Mouse (Mus musculus) CD8-positive naive resting alpha-beta T cell, adult 2 months (primary cell): ENCODE results near the gene Phf10.
"Not testable (repeated sequence)": the region's sequence is repeated elsewhere in the genome, so short reads cannot be mapped to it uniquely, and the experiment has no call there.

Experiments
- DNase-seq, 2 experiments: peaks; one replicate each; pipeline ENCODE4 v3.0.0; 2022; ENCODE audit warnings: low read depth in 2 of 2, low spot score in 2 of 2

The Phf10 gene

GRCm38 (mm10) chr17:14960951-14961556 is at the start of gene Phf10:
Gene Phf10 (minus strand): TSS chr17:14961273.
- DNase-seq, result peak; percentile 9 to 11

GRCm38 (mm10) chr17:15009706-15010413 is 48.8 kb upstream of the Phf10 start, which contains the start of gene Gm3435:
Gene Gm3435 (plus strand): TSS chr17:15010176.
- DNase-seq, result not testable (repeated sequence)

- not testable (repeated sequence) for DNase-seq
Measured at GRCm38 (mm10) chr17:15009088-15009487, 48.0 kb upstream of the Phf10 start.

- DNase-seq, result not testable (repeated sequence)
Measured at GRCm38 (mm10) chr17:15000047-15000446, 39.0 kb upstream of the Phf10 start.

- DNase-seq, result not testable (repeated sequence)
Measured at GRCm38 (mm10) chr17:14994140-14994539, 33.1 kb upstream of the Phf10 start.

GRCm38 (mm10) chr17:14993139-14993832 is 32.2 kb upstream of the Phf10 start:
- not testable (repeated sequence) for DNase-seq

GRCm38 (mm10) chr17:14992522-14993138 is 31.6 kb upstream of the Phf10 start:
- not testable (repeated sequence) for DNase-seq

- DNase-seq, result not testable (repeated sequence)
Measured at GRCm38 (mm10) chr17:14990116-14990702, 29.1 kb upstream of the Phf10 start.

- DNase-seq, result not testable (repeated sequence)
Measured at GRCm38 (mm10) chr17:14978362-14979038, 17.4 kb upstream of the Phf10 start, which contains the start of the genes 9030025P20Rik and Gm3417. Gene 9030025P20Rik (plus strand): TSS chr17:14978468. Gene Gm3417 (minus strand): TSS chr17:14978790.

GRCm38 (mm10) chr17:14977718-14978361 is 16.8 kb upstream of the Phf10 start:
- DNase-seq, result not testable (repeated sequence)

GRCm38 (mm10) chr17:14968373-14968913 is 7.4 kb upstream of the Phf10 start:
- DNase-seq, result not testable (repeated sequence)

- DNase-seq, result not testable (repeated sequence)
Measured at GRCm38 (mm10) chr17:14961557-14962154, 583 bp upstream of the Phf10 start.

- peak in 1 of 2 experiments; percentile 6 for DNase-seq
Measured at GRCm38 (mm10) chr17:14960520-14960919, 553 bp downstream of the Phf10 start.

- DNase-seq, result no peak
Measured at GRCm38 (mm10) chr17:14959979-14960378, 1.1 kb downstream of the Phf10 start.

- DNase-seq, result no peak
Measured at GRCm38 (mm10) chr17:14958686-14959327, 2.3 kb downstream of the Phf10 start.

GRCm38 (mm10) chr17:14953452-14953851 is 7.6 kb downstream of the Phf10 start:
- no peak for DNase-seq

- DNase-seq, result no peak
Measured at GRCm38 (mm10) chr17:14949161-14949827, 11.8 kb downstream of the Phf10 start.

GRCm38 (mm10) chr17:14944551-14944950 is 16.5 kb downstream of the Phf10 start:
- no peak for DNase-seq
